ENCODE assay signal across 8 mouse cellular contexts in genomic region chr1:34700237-34701030, GRCm38 (mm10).
DNase-seq lines count a peak whose midpoint lies in the region; ATAC-seq and TF ChIP-seq lines count a peak whose summit lies in the region.

No protein-coding gene starts in this region.

- peak; percentile 51 for TF ChIP-seq CTCF in gastrocnemius, adult 2 months (IDR thresholded peaks at IDR 0.05)
- TF ChIP-seq CTCF in E14TG2a.4 (conservative IDR thresholded peaks at IDR 0.05; ENCODE audit: low read length) = peak; percentile 57

- H3K9ac ChIP-seq in stomach, embryonic 16.5 days (ENCODE audit: low read length) = no peak overlapping the region

- peaks cover 14% of the 10 kb centered on the region for H3K4me1 ChIP-seq in E14TG2a.4 (replicated peaks; ENCODE audit: low read depth, low read length)
- no peaks in the 10 kb centered on the region; the same call in 1 of the 2 replicates for H3K4me1 ChIP-seq in midbrain, embryonic 10.5 days
- no peaks in the 10 kb centered on the region for H3K4me1 ChIP-seq in stomach, embryonic 16.5 days (ENCODE audit: control insufficient read depth, insufficient read depth, low read length)

- ATAC-seq in stomach, embryonic 16.5 days (ENCODE audit: insufficient read depth, low FRiP score) = peak; percentile 50

- no peak for DNase-seq in gastrocnemius, adult 2 months
- DNase-seq in gastrocnemius, postnatal 14 days = no peak
- peak; percentile 42 for DNase-seq in cerebellum, adult 9-10 months
- peak; percentile 33 to 63 for DNase-seq in frontal cortex, postnatal 10 days (ENCODE audit: low spot score in 2 of 2)
- DNase-seq in layer of hippocampus, adult 8-10 months (ENCODE audit: low spot score in 2 of 2) = peak; percentile 27 to 56
- DNase-seq in midbrain, embryonic 10.5 days (ENCODE audit: low spot score) = peak; percentile 59

- H3K4me2 ChIP-seq in stomach, embryonic 16.5 days (ENCODE audit: low read depth, low read length) = no peak overlapping the region

- H3K4me3 ChIP-seq in gastrocnemius, adult 2 months = no peak overlapping the region
- no peak overlapping the region for H3K4me3 ChIP-seq in E14TG2a.4 (replicated peaks; ENCODE audit: low read length)
- no peak overlapping the region for H3K4me3 ChIP-seq in midbrain, embryonic 10.5 days
- no peak overlapping the region for H3K4me3 ChIP-seq in stomach, embryonic 16.5 days (replicated peaks; ENCODE audit: low read length)

- no peaks in the 10 kb centered on the region for H3K36me3 ChIP-seq in E14TG2a.4 (ENCODE audit: insufficient read depth, low read length)
- no peaks in the 10 kb centered on the region for H3K36me3 ChIP-seq in midbrain, embryonic 10.5 days
- no peaks in the 10 kb centered on the region for H3K36me3 ChIP-seq in stomach, embryonic 16.5 days (ENCODE audit: control insufficient read depth, insufficient read depth, low read length)

- intact Hi-C loops in gastrocnemius, adult 2 months (cut with DNase I) = no loop called here
- intact Hi-C loops in gastrocnemius, postnatal 14 days (cut with DNase I; ENCODE audit: low total_unique reads) = no loop called here

- 50% methylated on average over 17 of the region's 17 CpGs for WGBS in midbrain, embryonic 10.5 days
- 38% methylated on average over 17 of the region's 17 CpGs for WGBS in stomach, embryonic 16.5 days

- no peaks in the 10 kb centered on the region for H3K9me3 ChIP-seq in E14TG2a.4 (ENCODE audit: low read length)
- H3K9me3 ChIP-seq in midbrain, embryonic 10.5 days (replicated peaks) = no peaks in the 10 kb centered on the region
- H3K9me3 ChIP-seq in stomach, embryonic 16.5 days (replicated peaks; ENCODE audit: control insufficient read depth, low read length) = no peaks in the 10 kb centered on the region

- H3K27me3 ChIP-seq in E14TG2a.4 (ENCODE audit: insufficient read depth, low read length) = no peaks in the 10 kb centered on the region
- no peaks in the 10 kb centered on the region for H3K27me3 ChIP-seq in midbrain, embryonic 10.5 days (ENCODE audit: low read depth, poor library complexity, severe bottlenecking)
- H3K27me3 ChIP-seq in stomach, embryonic 16.5 days (ENCODE audit: control insufficient read depth, insufficient read depth, low read length) = no peaks in the 10 kb centered on the region

- no peak overlapping the region for H3K27ac ChIP-seq in gastrocnemius, adult 2 months
- no peak overlapping the region for H3K27ac ChIP-seq in midbrain, embryonic 10.5 days (replicated peaks)
- H3K27ac ChIP-seq in stomach, embryonic 16.5 days (ENCODE audit: low read length) = no peak overlapping the region

Comparison
In these comparisons a context has a peak if more than half of its experiments do, and no peak if none do; other contexts are left out.
1. DNase-seq: peak in cerebellum, adult 9-10 months (single experiment), frontal cortex, postnatal 10 days (2 of 2), layer of hippocampus, adult 8-10 months (2 of 2) and midbrain, embryonic 10.5 days (single experiment); none in gastrocnemius, adult 2 months (single experiment) and gastrocnemius, postnatal 14 days (single experiment).